Mouse (Mus musculus): ENCODE data around the gene Rnf220.

DNA sequence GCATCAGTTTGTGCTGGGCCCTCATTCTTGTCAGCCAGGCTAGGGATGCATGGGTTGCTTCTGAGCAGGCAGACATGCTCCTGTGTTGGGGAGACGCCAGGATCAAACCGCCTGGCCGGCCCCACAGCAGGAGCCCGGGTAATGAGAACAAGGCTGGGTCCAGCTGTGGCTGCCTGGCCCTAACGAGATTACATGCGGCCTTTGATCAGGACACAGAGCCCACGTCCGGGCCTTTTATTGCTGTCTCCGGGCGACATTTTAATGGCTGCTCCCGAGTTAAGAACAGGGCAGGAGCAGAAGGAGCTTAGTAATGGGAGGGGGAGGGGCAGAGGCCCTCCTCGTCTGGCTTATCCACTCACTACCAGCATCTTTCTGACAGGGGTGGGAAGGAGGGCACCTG, 224.4 kb downstream of the Rnf220 start:
- TF ChIP-seq CTCF (IDR thresholded peaks at IDR 0.05; ENCODE audit: low read depth, low read length) (no peak), POLR2A (IDR thresholded peaks at IDR 0.05; ENCODE audit: borderline replicate concordance, low read depth, low read length) (no peak)
